Mouse (Mus musculus) brain, adult 2 months (tissue): Measurements from ENCODE around the gene Mdm2.

Experiments used
- DNase-seq: peaks from one replicate; pipeline ENCODE4 v3.0.0; 2011; ENCODE audit warnings: low read depth, low spot score

The Mdm2 gene

DNA sequence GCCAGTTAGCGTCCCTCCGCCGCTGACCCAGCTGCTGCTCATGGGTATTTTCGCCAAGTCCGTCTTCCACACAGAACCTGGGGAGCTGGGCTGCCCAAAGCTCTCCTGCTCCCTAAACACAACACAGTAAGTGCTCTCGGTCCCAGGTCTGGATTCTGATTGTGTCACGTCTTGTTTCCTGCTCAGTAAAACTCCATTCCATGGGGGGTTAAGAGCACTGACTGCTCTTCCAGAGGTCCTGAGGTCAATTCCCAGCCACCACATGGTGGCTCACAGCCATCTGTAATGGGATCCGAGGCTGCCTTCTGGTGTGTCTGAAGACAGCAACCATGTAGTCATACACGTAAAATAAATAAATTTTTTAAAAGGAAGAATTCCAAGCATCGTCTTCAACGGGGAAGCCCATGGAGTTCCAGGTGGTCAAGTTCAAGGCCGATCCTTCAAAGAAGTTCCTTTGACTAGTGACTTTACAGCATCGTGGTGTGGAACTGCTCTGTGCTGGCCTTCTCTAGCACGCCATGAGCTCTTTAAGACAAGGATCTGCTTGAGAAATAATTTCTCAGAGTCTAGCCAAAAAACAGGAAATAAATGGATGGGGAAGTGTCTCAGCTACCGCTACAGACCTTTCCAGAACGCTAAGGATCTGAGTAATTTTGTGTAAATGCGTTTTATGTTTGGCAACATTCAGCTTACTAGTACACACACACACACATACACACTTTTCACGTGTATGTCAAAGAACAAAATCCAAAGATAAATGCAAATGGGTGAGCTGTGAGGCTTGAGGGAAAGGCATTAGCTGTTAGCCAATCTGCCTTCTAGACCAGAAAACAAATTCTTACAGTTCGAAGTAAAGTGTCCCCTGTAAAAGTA lies 26.0 kb downstream of the Mdm2 start:
- DNase-seq = no peak

GRCm38 (mm10) chr10:117683734-117684037 lies 26.9 kb downstream of the Mdm2 start:
- no peak for DNase-seq

GRCm38 (mm10) chr10:117682858-117683733 lies 27.5 kb downstream of the Mdm2 start:
- no peak for DNase-seq

- peak; percentile 60 for DNase-seq
These were observed 28.3 kb downstream of the Mdm2 start for GRCm38 (mm10) chr10:117681999-117682857.

- no peak for DNase-seq
These were observed 29.0 kb downstream of the Mdm2 start for GRCm38 (mm10) chr10:117681543-117681942.

- no peak for DNase-seq
These were observed 29.6 kb downstream of the Mdm2 start for GRCm38 (mm10) chr10:117680868-117681513.

DNA sequence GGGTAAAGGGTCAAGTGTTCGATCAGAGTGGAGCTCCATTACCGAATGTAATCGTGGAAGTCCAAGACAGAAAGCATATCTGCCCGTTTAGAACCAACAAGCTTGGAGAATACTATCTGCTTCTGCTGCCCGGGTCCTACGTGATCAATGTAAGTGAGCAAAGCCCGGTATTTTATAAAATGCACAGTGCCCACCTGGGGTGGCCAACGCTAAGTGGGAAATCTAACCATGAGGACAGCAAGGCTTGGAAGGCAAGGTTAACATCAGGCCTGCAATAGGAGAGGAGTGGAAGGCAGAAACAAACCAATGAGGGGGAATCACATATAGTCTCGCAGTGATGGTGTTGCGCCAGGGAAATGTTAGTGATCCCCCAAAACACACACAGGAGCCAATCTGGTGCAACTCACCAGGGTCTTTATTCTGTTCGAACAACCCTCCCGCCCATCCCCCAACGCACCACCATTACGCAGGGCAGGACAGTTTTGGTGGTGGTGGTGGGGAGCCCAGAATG lies 30.5 kb downstream of the Mdm2 start:
- DNase-seq = no peak

DNA sequence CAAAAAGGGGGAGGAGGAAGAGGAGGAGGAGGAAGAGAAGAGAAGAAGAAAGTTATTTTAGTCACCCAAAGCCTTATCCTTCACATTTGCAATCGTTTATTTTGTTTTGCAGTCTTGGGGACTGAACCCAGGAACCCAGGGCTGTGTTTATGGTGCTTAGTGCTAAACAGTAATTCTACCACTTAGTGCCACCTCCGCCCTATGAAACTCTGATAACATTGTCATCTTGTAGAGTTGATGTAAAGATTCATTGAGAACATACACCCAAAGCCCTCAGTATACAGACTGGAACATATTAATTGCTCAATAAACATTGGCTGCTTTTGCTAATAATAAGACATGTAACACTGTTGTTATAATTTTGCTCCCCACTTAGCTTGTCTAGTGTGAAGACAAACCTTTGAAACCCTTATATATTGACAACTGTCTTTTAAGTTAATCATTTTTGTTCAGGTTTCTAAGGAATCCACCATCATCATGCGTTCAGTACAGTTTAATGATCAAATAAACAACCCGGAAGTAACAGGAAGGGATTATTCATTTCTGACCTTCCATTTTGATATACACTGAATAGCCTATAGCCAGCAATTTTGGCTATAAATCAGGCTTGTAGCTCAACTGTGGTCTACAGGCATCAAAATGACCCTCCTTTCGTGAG lies 31.4 kb downstream of the Mdm2 start:
- no peak for DNase-seq

DNA sequence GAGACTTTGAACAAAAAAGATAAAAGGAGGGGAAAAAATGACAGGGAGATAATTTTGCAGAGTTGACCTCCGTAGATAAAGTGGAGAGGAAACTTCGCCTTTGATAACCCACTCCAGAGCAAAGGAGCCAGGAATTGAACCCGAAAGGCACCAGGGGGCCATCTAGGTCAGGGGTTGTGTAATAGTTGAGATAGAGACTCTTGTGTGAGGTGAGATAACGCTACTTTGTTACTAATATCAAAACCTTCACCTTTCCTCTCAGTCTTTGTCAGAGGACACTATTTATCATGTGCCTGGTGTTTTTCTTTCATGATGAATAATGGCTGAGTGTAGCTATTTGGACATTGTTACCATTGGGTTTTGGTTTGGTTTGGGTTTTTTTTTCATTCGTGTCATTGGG lies 32.2 kb downstream of the Mdm2 start:
- DNase-seq = no peak

- DNase-seq = no peak
These were observed 32.9 kb downstream of the Mdm2 start for GRCm38 (mm10) chr10:117677494-117678236.

GRCm38 (mm10) chr10:117676644-117677313 lies 33.8 kb downstream of the Mdm2 start:
- DNase-seq = peak; percentile 83

DNA sequence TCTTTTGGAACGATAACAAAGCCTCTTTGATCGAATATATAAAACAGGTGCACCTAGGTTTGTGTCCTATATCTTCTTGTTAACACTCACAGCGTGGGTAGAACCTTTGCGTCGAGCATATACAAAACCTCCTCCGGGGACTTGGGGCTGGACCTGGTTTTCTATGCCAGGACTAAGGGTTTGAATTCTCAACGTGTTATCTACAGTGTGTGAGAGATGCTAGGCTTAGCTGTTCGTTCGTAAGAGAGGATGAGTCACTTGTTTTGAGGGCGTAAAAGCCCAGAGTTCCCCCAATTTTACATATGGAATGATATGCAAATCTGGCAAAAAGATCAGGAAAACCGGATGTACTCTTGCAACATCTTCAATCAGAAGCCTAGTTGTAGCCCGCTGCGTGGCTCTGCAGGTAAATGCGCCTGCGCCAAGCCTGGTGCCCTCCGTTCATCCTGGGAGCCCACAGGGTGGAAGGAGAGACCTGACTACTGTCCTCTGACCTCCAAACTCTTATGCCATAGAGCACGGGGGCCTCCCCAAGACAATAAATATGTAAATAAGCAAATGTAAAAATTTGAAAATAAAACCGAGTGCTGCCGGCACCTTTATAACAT lies 34.4 kb downstream of the Mdm2 start:
- peak; percentile 90 for DNase-seq

GRCm38 (mm10) chr10:117675096-117676035 lies 35.2 kb downstream of the Mdm2 start:
- DNase-seq = peak; percentile 98

DNA sequence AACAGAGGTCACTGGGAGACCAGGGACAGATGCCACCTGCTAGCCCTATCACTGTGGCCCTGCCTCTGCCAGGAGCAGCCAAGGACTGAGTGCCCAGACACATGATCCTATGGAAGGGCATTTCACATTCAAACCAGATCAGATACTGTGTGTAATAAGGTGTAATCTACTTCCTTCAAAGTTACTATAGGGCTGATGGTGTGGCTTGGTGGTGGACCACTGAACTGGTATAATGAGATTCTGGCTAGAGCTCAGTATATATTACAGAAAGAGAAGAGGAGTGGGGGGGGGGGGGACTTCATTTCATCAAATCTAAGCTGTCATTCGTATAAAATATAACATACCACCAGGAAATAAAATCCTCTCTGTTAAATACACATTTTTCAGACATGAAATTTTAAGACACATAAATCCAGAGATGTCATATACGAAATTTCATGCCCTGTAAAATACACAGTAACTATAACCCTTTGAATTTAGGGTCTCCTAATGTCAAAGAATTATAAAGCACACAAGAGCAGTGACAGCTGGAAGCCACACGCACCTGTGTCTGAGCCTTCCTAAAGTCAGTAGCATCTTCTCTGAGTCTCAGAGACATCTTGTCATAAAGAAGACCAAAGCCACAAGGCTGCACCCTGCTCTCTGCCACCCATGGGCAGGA lies 36.1 kb downstream of the Mdm2 start:
- DNase-seq = no peak

DNA sequence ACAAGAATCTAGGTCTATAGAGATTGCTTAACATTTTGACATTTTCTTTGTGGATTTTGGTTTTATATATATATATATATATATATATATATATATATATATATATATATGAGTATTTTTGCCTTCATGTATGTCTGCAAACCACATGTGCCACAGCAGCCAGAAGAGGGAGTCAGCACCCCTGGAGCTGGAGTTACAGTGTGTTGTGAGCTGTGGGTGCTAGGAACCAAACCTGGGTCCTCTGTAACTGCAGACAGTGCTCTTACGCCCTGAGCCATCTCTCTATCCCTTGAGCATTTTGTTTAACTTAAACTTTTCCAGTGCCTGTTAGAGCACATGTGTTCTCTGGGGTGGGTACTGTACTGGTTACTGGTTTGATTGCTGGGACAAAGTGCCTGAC lies 36.6 kb downstream of the Mdm2 start:
- no peak for DNase-seq

GRCm38 (mm10) chr10:117672693-117673092 lies 37.9 kb downstream of the Mdm2 start:
- peak; percentile 91 for DNase-seq
